Mouse (Mus musculus): ENCODE data around the gene Lpp. TPM values are rescaled to one million over a fixed set of nuclear protein-coding genes. Genes with fewer than 3 reads are reported as not detected.
"Not testable (repeated sequence)": the region's sequence is repeated elsewhere in the genome, so short reads cannot be mapped to it uniquely, and the experiment has no call there.

The Lpp gene
- polyA plus RNA-seq, 1 experiment from 2014 or later, result 13.3 TPM

DNA sequence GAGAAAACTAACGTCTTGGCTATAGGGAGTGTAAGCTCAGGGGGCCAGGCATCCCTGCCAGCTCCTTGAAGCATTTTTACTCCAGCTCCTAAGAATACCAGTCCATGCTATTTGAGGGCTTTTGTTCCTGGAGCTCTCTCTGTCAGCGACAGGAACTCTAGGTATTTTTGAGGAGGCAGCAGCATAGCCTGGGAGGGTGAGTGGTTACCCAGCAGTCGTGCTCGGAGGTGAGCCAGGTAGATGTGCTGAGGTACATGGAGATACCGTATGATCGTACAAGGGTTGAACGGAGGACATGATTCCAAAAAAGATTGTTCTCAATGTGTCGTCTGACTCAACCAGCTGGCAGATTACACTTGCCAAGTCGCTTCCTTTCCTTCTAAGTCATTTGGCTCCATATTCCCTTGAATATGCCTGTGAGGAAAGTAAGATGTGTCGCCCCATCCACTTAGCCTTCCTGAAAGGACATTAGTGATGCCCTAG, 597.8 kb downstream of the Lpp start:
- no peak overlapping the region for H3K4me2 ChIP-seq
- no peaks in the 10 kb centered on the region for H3K36me3 ChIP-seq
- no peak overlapping the region for H3K9ac ChIP-seq
- H3K4me1 ChIP-seq (replicated peaks), result no peaks in the 10 kb centered on the region
- no peak overlapping the region for H3K27ac ChIP-seq (replicated peaks)
- no peak overlapping the region for H3K4me3 ChIP-seq
- WGBS, result 85% methylated on average over 10 of the region's 10 CpGs
- no peaks in the 10 kb centered on the region for H3K27me3 ChIP-seq
- no peaks in the 10 kb centered on the region for H3K9me3 ChIP-seq
- ATAC-seq (ENCODE audit: low read depth), result no peak

DNA sequence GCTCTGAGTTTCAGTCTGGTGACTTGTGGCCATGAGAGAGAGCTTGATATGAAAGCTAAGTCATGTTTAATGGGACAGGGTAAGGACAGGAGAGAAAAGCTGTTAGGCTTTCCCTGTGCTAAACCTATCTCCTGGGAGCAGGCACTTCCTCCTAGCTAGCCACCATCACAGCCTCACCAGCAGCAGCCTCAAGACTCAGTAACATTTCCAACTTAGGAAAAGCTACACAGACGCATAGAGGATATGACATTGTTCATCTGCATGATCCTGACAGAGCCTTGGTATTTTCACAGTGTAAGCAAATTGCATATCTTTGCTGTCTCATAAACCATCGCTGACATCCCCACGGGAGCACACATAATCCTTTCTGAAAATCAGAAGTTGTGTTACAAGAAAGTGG, 598.7 kb downstream of the Lpp start:
- no peaks in the 10 kb centered on the region for H3K9me3 ChIP-seq
- H3K4me2 ChIP-seq, result no peak overlapping the region
- no peaks in the 10 kb centered on the region for H3K4me1 ChIP-seq (replicated peaks)
- no peak for ATAC-seq (ENCODE audit: low read depth)
- no peaks in the 10 kb centered on the region for H3K27me3 ChIP-seq
- WGBS, result 82% methylated on average over 3 of the region's 3 CpGs
- H3K4me3 ChIP-seq, result no peak overlapping the region
- no peak overlapping the region for H3K9ac ChIP-seq
- H3K36me3 ChIP-seq, result no peaks in the 10 kb centered on the region
- H3K27ac ChIP-seq (replicated peaks), result no peak overlapping the region

DNA sequence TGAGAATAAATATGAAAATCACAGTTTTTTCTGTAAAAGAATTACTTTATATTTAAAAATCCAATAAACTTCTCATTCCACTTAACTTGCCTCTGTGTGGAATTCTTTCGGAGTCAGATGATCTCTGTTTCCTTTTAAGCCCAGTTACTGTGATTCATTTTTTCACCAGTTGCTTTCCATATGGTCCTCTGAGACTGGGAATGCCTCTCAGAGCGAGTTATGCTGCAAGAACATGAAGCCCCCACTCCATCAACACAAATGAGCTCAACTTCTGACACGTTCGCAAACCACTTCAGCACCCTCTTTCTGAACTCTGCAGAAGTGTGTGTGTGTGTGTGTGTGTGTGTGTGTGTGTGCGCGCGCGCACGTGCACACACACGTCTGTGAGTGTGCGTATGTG, 599.2 kb downstream of the Lpp start:
- Histone ChIP-seq H3K9ac (no peak overlapping the region), H3K27ac (replicated peaks) (no peak overlapping the region), H3K4me1 (replicated peaks) (no peaks in the 10 kb centered on the region), H3K9me3 (no peaks in the 10 kb centered on the region), H3K4me2 (no peak overlapping the region), H3K36me3 (no peaks in the 10 kb centered on the region), H3K4me3 (no peak overlapping the region), H3K27me3 (no peaks in the 10 kb centered on the region)
- ATAC-seq (ENCODE audit: low read depth), result no peak
- WGBS, result 90% methylated on average over 11 of the region's 11 CpGs

DNA sequence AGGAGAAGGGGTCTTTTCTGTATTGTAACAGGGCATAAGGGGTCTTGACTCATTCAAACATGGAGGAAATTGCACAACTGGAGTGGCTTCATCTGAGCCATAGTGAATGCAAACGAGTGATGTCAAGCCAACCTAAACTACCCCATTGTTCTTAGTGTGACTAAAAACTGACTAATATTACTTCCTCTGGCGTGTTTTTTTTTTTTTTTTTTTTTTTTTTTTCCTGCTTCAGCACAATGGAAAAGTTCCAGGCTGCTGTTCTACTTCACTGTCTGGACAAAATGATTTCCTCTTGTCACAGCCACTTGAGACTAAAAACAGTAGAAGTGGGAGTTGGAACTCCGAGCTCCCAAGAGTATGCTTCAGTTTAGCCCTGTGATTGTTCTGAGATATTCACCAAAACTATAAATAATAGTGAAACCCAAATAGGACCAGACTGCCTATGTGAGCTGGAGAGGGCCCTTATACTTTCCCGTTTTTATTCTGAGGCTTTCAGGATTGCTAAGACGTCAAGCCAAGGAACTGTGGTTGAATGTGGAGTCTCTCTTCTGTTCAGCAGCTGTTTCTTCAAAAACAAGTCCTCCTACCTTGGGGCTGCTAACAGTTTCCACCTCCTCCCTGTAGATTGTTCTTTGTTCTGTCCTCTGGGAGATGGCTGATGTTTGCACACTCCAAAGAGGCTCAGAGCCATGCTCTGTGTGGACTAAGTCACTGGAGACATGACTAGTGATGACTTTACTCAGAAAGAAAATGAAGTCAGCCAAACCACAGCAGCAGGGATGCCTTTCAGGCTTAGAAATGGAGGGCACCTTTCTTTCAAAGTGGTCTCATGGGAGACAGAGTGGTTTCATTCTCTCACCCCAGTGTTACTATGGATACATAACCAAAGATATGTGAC, 617.9 kb downstream of the Lpp start:
- Histone ChIP-seq H3K27ac (replicated peaks) (no peak overlapping the region), H3K4me3 (no peak overlapping the region), H3K9me3 (no peaks in the 10 kb centered on the region), H3K4me1 (replicated peaks) (peaks cover 5% of the 10 kb centered on the region; the same call in 1 of the 2 replicates), H3K9ac (no peak overlapping the region), H3K27me3 (peaks cover 8% of the 10 kb centered on the region; the same call in 1 of the 2 replicates), H3K36me3 (no peaks in the 10 kb centered on the region), H3K4me2 (no peak overlapping the region)
- no peak for ATAC-seq (ENCODE audit: low read depth)
- 77% methylated on average over 5 of the region's 5 CpGs for WGBS

DNA sequence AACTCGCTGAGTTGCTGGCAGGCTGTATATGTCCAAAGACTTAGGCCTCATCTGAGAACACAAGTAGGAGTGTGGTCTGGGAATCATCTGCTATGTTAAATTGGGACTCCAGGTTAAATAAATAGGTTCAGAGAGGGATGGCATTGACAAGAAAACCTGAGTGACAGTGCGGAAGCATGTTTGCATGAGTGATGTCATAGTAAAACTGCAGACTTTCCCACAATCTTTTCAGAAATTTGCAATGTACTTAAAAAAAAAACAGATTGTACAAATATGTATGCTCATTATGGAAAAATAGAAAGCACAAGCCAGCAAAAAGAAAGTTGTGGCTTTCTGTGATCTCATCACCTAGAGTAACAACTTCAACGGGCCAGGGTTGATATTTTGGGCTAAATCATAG, 619.6 kb downstream of the Lpp start:
- Histone ChIP-seq H3K4me2 (no peak overlapping the region), H3K4me1 (replicated peaks) (peaks cover 12% of the 10 kb centered on the region), H3K9ac (no peak overlapping the region), H3K9me3 (no peaks in the 10 kb centered on the region), H3K4me3 (no peak overlapping the region), H3K27me3 (peaks cover 8% of the 10 kb centered on the region; the same call in 1 of the 2 replicates), H3K36me3 (no peaks in the 10 kb centered on the region), H3K27ac (replicated peaks) (no peak overlapping the region)
- 90% methylated on average over 3 of the region's 3 CpGs for WGBS
- no peak for ATAC-seq (ENCODE audit: low read depth)

DNA sequence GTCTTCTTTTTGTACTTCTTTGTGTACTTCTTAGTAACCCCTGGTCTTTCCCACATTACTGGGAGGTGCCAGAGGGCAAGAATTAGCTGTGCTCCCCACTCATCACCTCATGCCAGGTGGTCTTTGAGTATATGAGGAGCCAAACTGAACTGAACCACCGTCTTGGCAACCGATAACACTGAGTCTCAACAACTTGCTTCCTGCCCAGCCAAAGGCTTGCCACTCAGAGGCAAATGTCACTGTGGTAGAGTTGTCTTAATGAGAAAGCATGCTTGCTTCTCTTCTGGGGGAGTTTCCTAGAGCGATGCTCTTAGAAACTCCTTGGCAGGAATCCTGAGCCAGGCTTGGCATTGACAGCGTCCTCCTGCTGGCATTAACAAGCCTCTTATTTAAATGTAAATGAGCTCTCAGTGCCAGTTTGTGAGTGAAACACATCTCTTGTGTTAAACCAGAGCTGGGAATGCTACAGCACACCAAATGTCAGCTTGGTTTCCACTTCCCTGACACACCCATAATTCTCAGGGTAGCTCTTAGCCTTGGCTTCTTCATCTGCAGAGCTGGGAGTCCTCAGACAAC, 623.0 kb downstream of the Lpp start:
- Histone ChIP-seq H3K36me3 (no peaks in the 10 kb centered on the region), H3K9me3 (no peaks in the 10 kb centered on the region), H3K27ac (replicated peaks) (peak overlapping the region; percentile 40), H3K4me1 (replicated peaks) (peaks cover 12% of the 10 kb centered on the region), H3K9ac (no peak overlapping the region), H3K27me3 (peaks cover 13% of the 10 kb centered on the region), H3K4me2 (no peak overlapping the region), H3K4me3 (no peak overlapping the region)
- peak; percentile 92 for ATAC-seq (ENCODE audit: low read depth)
- 40% methylated on average over 4 of the region's 4 CpGs for WGBS

DNA sequence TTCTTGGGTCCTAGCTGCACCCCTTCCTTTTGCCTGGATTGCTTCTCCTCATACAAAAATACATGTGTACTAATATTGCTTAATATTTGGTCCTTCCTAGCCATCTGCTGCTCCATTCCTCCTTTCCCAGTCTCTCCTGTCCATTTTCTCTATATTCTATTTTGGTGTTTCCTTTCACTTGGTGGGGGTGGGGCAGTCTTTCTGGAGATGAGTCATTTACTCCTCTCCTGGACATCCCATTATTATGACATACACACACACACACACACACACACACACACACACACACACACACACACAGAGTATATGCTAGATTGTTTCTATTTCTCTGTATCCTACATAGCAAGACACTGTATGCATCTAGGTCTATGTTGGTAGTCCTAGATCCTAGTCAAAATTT, 623.7 kb downstream of the Lpp start:
- Histone ChIP-seq H3K4me1 (replicated peaks) (peaks cover 12% of the 10 kb centered on the region), H3K27ac (replicated peaks) (peak overlapping the region; percentile 40; the same call in 1 of the 2 replicates)

DNA sequence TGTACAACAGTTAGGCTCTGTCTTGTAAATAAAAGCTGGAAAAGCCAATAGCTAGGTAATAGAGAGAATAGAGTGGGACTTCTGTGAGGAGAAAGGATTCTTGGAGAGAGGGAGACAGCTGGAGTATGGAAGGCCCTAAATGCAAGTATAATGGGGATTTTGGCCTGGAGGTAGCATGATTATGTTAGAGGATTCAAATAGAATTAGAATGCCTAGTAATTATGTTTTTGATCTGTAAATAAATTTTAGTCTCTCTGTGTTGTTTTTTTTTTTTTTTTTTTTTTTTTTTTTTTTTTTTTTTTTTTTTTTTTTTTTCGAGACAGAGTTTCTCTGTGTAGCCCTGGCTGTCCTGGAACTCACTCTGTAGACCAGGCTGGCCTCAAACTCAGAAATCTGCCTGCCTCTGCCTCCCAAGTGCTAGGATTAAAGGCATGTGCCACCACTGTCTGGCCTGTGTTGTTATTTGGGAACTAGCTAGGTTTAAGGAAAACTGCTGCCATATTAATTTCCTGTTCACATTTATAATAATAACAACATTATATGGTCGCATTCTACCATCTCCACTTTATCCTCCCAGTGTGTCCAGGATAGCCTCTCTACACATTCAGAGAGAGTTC, 628.5 kb downstream of the Lpp start:
- not testable (repeated sequence) for H3K4me3 ChIP-seq; H3K27ac ChIP-seq (replicated peaks); H3K9ac ChIP-seq; H3K36me3 ChIP-seq; H3K27me3 ChIP-seq; H3K4me2 ChIP-seq; H3K4me1 ChIP-seq (replicated peaks); ATAC-seq (ENCODE audit: low read depth); H3K9me3 ChIP-seq
- WGBS, result 62% methylated on average over 2 of the region's 2 CpGs

More for the DNA sequence above, 623.7 kb downstream of the Lpp start:
- H3K4me2 ChIP-seq, result no peak overlapping the region
- no peak overlapping the region for H3K4me3 ChIP-seq
- H3K36me3 ChIP-seq, result no peaks in the 10 kb centered on the region
- no peak overlapping the region for H3K9ac ChIP-seq
- no peaks in the 10 kb centered on the region for H3K9me3 ChIP-seq
- H3K27me3 ChIP-seq, result peaks cover 10% of the 10 kb centered on the region
- no peak for ATAC-seq (ENCODE audit: low read depth)

DNA sequence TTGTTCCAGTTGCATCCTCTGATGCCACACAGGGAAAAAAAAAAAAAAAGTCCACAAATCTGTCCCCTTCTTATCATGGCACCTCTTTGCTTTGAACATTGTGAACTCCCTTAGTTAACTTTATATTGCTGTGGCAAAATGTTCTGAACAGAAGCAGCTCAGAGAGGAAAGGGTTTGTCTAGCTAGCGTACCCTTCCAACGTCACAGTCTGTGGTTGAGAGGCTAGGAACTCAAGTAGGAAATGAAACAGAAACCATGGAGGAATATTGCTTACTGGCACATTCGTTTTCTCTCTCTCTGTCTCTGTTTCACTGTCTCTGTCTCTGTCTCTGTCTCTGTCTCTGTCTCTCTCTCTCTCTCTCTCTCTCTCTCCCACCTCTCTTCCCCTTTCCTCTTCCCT, 631.3 kb downstream of the Lpp start:
- H3K4me2 ChIP-seq, result no peak overlapping the region
- H3K36me3 ChIP-seq, result no peaks in the 10 kb centered on the region
- WGBS, result 89% methylated on average over 3 of the region's 3 CpGs
- no peak overlapping the region for H3K4me3 ChIP-seq
- H3K27me3 ChIP-seq, result no peaks in the 10 kb centered on the region
- H3K27ac ChIP-seq (replicated peaks), result no peak overlapping the region
- no peak overlapping the region for H3K9ac ChIP-seq
- no peaks in the 10 kb centered on the region for H3K4me1 ChIP-seq (replicated peaks)
- H3K9me3 ChIP-seq, result no peaks in the 10 kb centered on the region
- ATAC-seq (ENCODE audit: low read depth), result no peak

DNA sequence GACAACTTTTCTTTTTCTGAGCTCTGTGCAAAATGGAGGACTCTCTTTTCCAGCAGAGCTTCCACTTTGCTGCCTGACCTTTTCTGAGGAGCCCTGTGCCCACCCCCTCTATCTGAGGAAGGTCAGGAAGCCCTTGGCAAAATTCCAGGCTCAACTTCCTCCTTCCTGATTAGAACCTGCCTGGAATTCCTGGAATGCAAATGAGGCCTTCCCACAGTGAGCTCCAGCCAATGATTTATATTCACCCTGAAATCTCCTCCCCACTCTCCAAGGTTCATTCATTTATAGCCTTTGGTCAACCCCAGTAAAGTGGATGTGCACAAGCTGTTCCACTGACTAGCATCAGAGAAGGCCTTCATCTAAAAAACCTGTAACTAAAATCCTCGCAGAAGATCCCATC, 632.9 kb downstream of the Lpp start:
- H3K4me2 ChIP-seq, result no peak overlapping the region
- no peak overlapping the region for H3K27ac ChIP-seq (replicated peaks)
- no peaks in the 10 kb centered on the region for H3K36me3 ChIP-seq
- no peak overlapping the region for H3K4me3 ChIP-seq
- 91% methylated on average over 1 of the region's 1 CpGs for WGBS
- ATAC-seq (ENCODE audit: low read depth), result no peak
- no peaks in the 10 kb centered on the region for H3K4me1 ChIP-seq (replicated peaks)
- no peaks in the 10 kb centered on the region for H3K27me3 ChIP-seq
- no peak overlapping the region for H3K9ac ChIP-seq
- H3K9me3 ChIP-seq, result no peaks in the 10 kb centered on the region

DNA sequence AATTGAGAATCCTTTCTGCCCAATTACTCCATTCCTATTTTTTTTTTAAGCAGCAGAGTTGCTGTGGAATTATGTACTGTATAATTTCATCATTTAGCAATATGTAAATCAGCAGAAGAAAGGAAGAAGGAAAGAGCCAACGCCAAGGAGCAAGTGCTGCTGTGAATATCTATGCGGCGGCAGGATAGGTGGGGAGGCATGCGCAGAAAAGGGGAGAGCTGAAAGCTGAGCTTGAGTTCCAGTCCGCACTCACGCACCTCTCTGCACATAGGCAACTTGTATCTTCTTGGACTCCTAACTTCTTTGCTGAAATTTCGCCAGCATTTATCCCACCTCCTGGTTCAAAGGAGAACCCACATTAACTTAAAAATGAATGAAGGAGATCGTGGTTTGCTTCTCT, 636.2 kb downstream of the Lpp start:
- Histone ChIP-seq H3K9me3 (no peaks in the 10 kb centered on the region), H3K27ac (replicated peaks) (no peak overlapping the region)

DNA sequence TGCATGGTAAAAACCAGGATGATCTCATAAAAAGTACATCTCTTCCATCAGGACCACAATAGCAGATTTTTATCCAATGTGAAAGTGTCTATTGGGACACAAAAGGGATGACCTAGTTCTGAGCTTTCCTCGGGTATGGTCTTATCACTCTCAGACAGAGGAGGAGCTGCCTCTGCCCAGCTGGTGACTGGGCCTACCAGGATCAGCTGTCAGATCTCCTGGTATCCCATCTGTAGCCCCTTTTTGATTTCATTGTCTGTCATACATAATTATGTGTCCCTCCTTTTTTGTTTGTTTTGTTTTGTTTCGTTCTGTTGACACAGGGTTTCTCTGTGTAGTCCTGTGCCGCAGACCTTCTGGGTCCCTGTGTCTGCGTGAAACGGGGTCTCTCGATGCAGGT, 644.1 kb downstream of the Lpp start:
- H3K4me2 ChIP-seq, result no peak overlapping the region
- H3K9ac ChIP-seq, result no peak overlapping the region
- H3K4me3 ChIP-seq, result no peak overlapping the region
- H3K27ac ChIP-seq (replicated peaks), result no peak overlapping the region
- WGBS, result 89% methylated on average over 6 of the region's 6 CpGs
- no peaks in the 10 kb centered on the region for H3K9me3 ChIP-seq
- H3K4me1 ChIP-seq (replicated peaks), result no peaks in the 10 kb centered on the region
- H3K27me3 ChIP-seq, result no peaks in the 10 kb centered on the region
- no peak for ATAC-seq (ENCODE audit: low read depth)
- H3K36me3 ChIP-seq, result no peaks in the 10 kb centered on the region

More for the DNA sequence above, 636.2 kb downstream of the Lpp start:
- Histone ChIP-seq H3K36me3 (no peaks in the 10 kb centered on the region), H3K27me3 (no peaks in the 10 kb centered on the region), H3K4me3 (no peak overlapping the region), H3K4me2 (no peak overlapping the region), H3K4me1 (replicated peaks) (no peaks in the 10 kb centered on the region), H3K9ac (no peak overlapping the region)
- ATAC-seq (ENCODE audit: low read depth), result no peak
- 89% methylated on average over 8 of the region's 8 CpGs for WGBS

Data from neural tube, embryonic 13.5 days (tissue).